Mouse (Mus musculus): ENCODE results near the gene Chfr.

- no peak for TF ChIP-seq ZC3H11A (IDR thresholded peaks at IDR 0.05; ENCODE audit: borderline replicate concordance, low read depth, low read length)
- TF ChIP-seq MAFK (IDR thresholded peaks at IDR 0.05; ENCODE audit: insufficient read depth, low read depth, low read length), result no peak
- no peak for TF ChIP-seq HCFC1 (IDR thresholded peaks at IDR 0.05; ENCODE audit: borderline replicate concordance, insufficient read depth, low read length)
- no peak for TF ChIP-seq CHD2 (IDR thresholded peaks at IDR 0.05; ENCODE audit: low read depth, low read length)
Observed at GRCm38 (mm10) chr5:110106901-110107564, 28.6 kb upstream of the Chfr start.
